Mouse (Mus musculus) colon, adult 2 months (tissue): Measurements from ENCODE around the gene A030005K14Rik. TPM values are rescaled to one million over a fixed set of nuclear protein-coding genes. Genes with fewer than 3 reads are reported as not detected.

ENCODE experiments used
- polyA plus RNA-seq: library from polyadenylated mRNA; depleted of rRNA; stranded (reverse); fragments of >200 nt; gene quantifications from 2 replicates; pipeline ENCODE4 v1.2.3, GENCODE M21; 2012; rRNA removed

The A030005K14Rik gene
- not detected in 2 replicates for polyA plus RNA-seq

DNA sequence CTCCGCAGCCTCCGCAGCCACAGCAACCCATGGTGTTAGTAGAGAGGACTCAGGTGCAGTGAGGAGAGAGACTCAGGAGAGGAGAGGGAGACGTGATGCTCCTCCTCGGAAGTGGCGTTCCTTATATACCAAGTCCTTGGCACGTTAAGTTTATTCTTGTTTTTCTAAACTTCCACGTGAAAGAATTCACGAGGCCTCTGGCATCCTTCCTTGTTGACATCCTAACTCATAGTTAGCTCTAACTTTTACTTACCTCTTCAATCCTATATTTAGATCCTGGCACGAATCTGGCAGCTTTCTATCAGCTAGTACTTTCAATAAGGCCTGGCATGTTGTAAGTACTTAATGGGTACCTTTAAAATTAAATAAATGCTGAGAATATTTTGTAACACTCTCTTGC, at the start of gene A030005K14Rik:
Gene A030005K14Rik (minus strand): TSS at position 101 of the 400 bp plus-strand sequence.

DNA sequence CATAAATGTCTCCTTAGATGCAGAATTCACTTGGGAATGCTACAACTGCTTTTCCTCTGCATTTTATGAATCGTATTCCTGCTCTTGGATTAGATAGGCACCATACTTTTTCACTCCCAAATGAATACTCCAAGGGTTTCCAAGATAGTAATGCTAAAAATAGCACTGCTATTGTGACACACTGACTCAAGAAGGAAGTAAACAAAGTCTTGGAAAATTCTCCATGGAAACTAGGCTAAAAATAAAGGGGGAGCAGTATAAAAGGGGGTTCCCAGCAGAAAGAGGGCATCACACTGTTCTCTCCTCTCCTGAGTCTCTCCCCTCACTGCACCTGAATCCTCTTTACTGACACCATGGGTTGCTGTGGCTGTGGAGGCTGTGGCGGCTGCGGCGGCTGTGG, 1.5 kb upstream of the A030005K14Rik start, which contains the start of gene Krtap28-13:
Gene Krtap28-13 (plus strand): TSS at position 288 of the 400 bp plus-strand sequence.

GRCm38 (mm10) chr1:83044882-83045427, 14.2 kb downstream of the A030005K14Rik start, which contains the start of gene Gm47969:
Gm47969 (plus strand) TSS chr1:83044932.

DNA sequence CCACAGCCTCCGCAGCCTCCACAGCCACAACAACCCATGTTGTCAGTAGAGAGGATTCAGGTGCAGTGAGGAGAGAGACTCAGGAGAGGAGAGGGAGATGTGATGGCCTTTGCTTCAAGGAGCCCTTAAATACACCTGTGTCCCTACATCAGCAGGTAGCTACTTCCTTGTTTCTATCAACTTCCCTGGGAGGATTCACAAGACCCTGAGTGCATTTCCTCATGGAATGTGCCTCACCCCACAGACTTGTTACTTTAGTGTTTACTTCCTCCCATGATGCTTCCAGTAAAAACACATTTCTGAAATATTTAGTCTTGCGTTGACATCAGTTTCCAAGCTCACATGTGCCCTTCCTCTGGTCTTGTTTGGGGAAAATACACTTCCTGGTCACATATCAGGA, 16.8 kb downstream of the A030005K14Rik start, which contains the start of gene Krtap28-10:
Gene Krtap28-10 (minus strand): TSS at position 101 of the 400 bp plus-strand sequence.

GRCm38 (mm10) chr1:83038109-83038672, 21.0 kb downstream of the A030005K14Rik start, which contains the start of gene Slc19a3:
Slc19a3 (minus strand) TSS chr1:83038448.

Other genes starting within 250 kb of the A030005K14Rik start
- 21.0 and 28.9 TPM in 2 replicates for gene Agfg1, start 219.9 kb downstream of the A030005K14Rik start, polyA plus RNA-seq
- gene A030005L19Rik, start 146.1 kb downstream of the A030005K14Rik start, polyA plus RNA-seq = 0.90 and 0.91 TPM in 2 replicates
- not detected in 2 replicates for gene A030014E15Rik, start 134.5 kb downstream of the A030005K14Rik start, polyA plus RNA-seq
- not detected in 2 replicates for gene Gm6217, start 128.0 kb downstream of the A030005K14Rik start, polyA plus RNA-seq
- not detected in 2 replicates for gene A030003K21Rik, start 116.0 kb downstream of the A030005K14Rik start, polyA plus RNA-seq
- not detected in 2 replicates for gene Gm7544, start 103.4 kb downstream of the A030005K14Rik start, polyA plus RNA-seq
- gene Gm47955, start 99.1 kb downstream of the A030005K14Rik start, polyA plus RNA-seq = not detected in 2 replicates
- not detected in 2 replicates for gene Gm47959, start 58.8 kb downstream of the A030005K14Rik start, polyA plus RNA-seq
- gene Slc19a3, start 20.9 kb downstream of the A030005K14Rik start, polyA plus RNA-seq = 0.10 and 0.25 TPM in 2 replicates
- gene Krtap28-10, start 16.9 kb downstream of the A030005K14Rik start, polyA plus RNA-seq = not detected in 2 replicates
- gene Gm47969, start 14.4 kb downstream of the A030005K14Rik start, polyA plus RNA-seq = not detected in 2 replicates
- gene Krtap28-13, start 1.6 kb upstream of the A030005K14Rik start, polyA plus RNA-seq = not detected in 2 replicates
- 7.9 and 9.1 TPM in 2 replicates for gene Ccl20, start 57.4 kb upstream of the A030005K14Rik start, polyA plus RNA-seq
- gene Daw1, start 100.4 kb upstream of the A030005K14Rik start, polyA plus RNA-seq = 0.08 TPM in 1 of 2 replicates, not detected in the other